In the genomic region with DNA sequence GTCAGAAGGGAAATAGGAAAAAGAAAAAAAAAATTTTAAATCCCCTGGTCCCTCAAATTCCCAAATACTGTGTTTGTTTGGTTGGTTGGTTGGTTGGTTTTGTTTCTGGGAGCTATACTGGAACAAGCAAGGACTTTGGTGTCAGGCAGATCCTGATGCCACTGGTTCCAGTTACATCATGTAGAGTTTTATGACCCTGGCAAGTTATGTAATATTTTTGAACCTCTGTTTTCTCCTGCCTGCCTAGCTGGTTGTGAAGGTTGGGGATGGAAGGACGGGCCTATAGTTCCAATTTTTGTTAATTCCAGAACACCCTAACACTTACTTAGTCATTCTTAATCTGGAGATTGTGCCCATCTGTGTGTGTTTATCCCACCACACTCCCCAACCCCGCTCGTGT, we compare ENCODE assay signal across 9 mouse cellular contexts. TPM values are rescaled to one million over a fixed set of nuclear protein-coding genes. Genes with fewer than 3 reads are reported as not detected.
DNase-seq lines count a peak whose midpoint lies in the region; ATAC-seq and TF ChIP-seq lines count a peak whose summit lies in the region.
"Had no signal": no experiment of that assay in that cellular context is flagged by ENCODE, and none has a peak within 500 bp of the region (broad histone marks: within the 10 kb centered on the region; RNA-seq: fewer than 3 reads in every experiment).

No protein-coding gene starts in this region.

- no peaks in the 10 kb centered on the region for H3K27me3 ChIP-seq in embryonic facial prominence, embryonic 13.5 days
- no peaks in the 10 kb centered on the region for H3K27me3 ChIP-seq in kidney, postnatal 0 days (ENCODE audit: insufficient read depth, low read length)

- peak overlapping the region; percentile 72 for H3K4me2 ChIP-seq in embryonic facial prominence, embryonic 13.5 days
- H3K4me2 ChIP-seq in kidney, postnatal 0 days (ENCODE audit: low read length) = no peak overlapping the region

- TF ChIP-seq CTCF in gastrocnemius, adult 2 months (IDR thresholded peaks at IDR 0.05) = no peak
- TF ChIP-seq CTCF in kidney, postnatal 0 days (IDR thresholded peaks at IDR 0.05; ENCODE audit: low read depth) = no peak

- no peaks in the 10 kb centered on the region for H3K9me3 ChIP-seq in embryonic facial prominence, embryonic 13.5 days
- no peaks in the 10 kb centered on the region for H3K9me3 ChIP-seq in kidney, postnatal 0 days (replicated peaks; ENCODE audit: low read length)

- ATAC-seq in embryonic facial prominence, embryonic 13.5 days (ENCODE audit: insufficient number of reproducible peaks, insufficient read depth, low FRiP score, low TSS enrichment, low read depth) = no peak
- ATAC-seq in kidney, postnatal 0 days (replicated peaks; ENCODE audit: low FRiP score, low read depth) = no peak

- peak overlapping the region; percentile 99 for H3K27ac ChIP-seq in gastrocnemius, adult 2 months
- no peak overlapping the region for H3K27ac ChIP-seq in embryonic facial prominence, embryonic 13.5 days
- no peak overlapping the region for H3K27ac ChIP-seq in kidney, postnatal 0 days
- H3K27ac ChIP-seq: liver, embryonic 14.5 days had no signal

- no peak overlapping the region for H3K9ac ChIP-seq in embryonic facial prominence, embryonic 13.5 days
- H3K9ac ChIP-seq in kidney, postnatal 0 days (ENCODE audit: low read depth, low read length) = no peak overlapping the region
- H3K9ac ChIP-seq: liver, embryonic 14.5 days had no signal

- H3K4me3 ChIP-seq in gastrocnemius, adult 2 months = peak overlapping the region; percentile 100
- H3K4me3 ChIP-seq in embryonic facial prominence, embryonic 13.5 days = peak overlapping the region; percentile 97; the same call in 1 of the 2 replicates
- H3K4me3 ChIP-seq in kidney, postnatal 0 days (replicated peaks; ENCODE audit: low read depth, low read length) = no peak overlapping the region

- no peaks in the 10 kb centered on the region for H3K36me3 ChIP-seq in embryonic facial prominence, embryonic 13.5 days
- H3K36me3 ChIP-seq in kidney, postnatal 0 days (ENCODE audit: insufficient read depth, low read length) = no peaks in the 10 kb centered on the region

- no peak for DNase-seq in gastrocnemius, adult 2 months
- DNase-seq in gastrocnemius, postnatal 25 days = no peak
- DNase-seq in 3134 (ENCODE audit: extremely low read depth, insufficient read length, low spot score) = peak; percentile 16
- DNase-seq in kidney, postnatal 0 days (ENCODE audit: low spot score) = peak; percentile 12
- no peak for DNase-seq in urinary bladder, adult 2 months (ENCODE audit: low spot score)
- no peak for DNase-seq in adrenal gland, postnatal 4 days (ENCODE audit: low spot score in 2 of 2)
- DNase-seq in urinary bladder, postnatal 4 days (ENCODE audit: low spot score in 2 of 2) = no peak

- H3K4me1 ChIP-seq in embryonic facial prominence, embryonic 13.5 days = no peaks in the 10 kb centered on the region
- no peaks in the 10 kb centered on the region for H3K4me1 ChIP-seq in kidney, postnatal 0 days (replicated peaks; ENCODE audit: insufficient read depth, low read length)

- WGBS in embryonic facial prominence, embryonic 13.5 days = 56% methylated on average over 3 of the region's 3 CpGs
- 68% methylated on average over 3 of the region's 3 CpGs for WGBS in kidney, postnatal 0 days

- intact Hi-C loops in gastrocnemius, adult 2 months (cut with DNase I) = no loop called here

RNA-seq across cellular contexts. Expression of gene Zfyve9, which starts 1.0 kb away (rescaled TPM):
- total RNA-seq in gastrocnemius, adult 2 months (2021) = 10 to 100 TPM; 50.1 to 60.8 TPM
- 10 to 100 TPM; 35.0 to 43.7 TPM for total RNA-seq in gastrocnemius, postnatal 25 days (2021)
- 6.6 and 7.2 TPM in 2 replicates for polyA plus RNA-seq in embryonic facial prominence, embryonic 13.5 days (2015; fragmentation: Nextera tagmentation; extraction: Ambion mirVana)
- 3.8 and 4.2 TPM in 2 replicates for polyA plus RNA-seq in kidney, postnatal 0 days (2015; fragmentation: Nextera tagmentation; extraction: Ambion mirVana)
- polyA plus RNA-seq in urinary bladder, adult 2 months (2012; rRNA removed) = 5.0 and 7.6 TPM in 2 replicates
- 10 to 100 TPM; 27.1 to 27.8 TPM for total RNA-seq in adrenal gland, postnatal 4 days (2021)

RNA-seq across cellular contexts. Expression of gene Btf3l4, which starts 51.8 kb away (rescaled TPM):
- 10 to 100 TPM; 40.4 to 41.1 TPM for total RNA-seq in gastrocnemius, adult 2 months (2021)
- total RNA-seq in gastrocnemius, postnatal 25 days (2021) = 10 to 100 TPM; 39.4 to 44.8 TPM
- 180 and 199 TPM in 2 replicates for polyA plus RNA-seq in embryonic facial prominence, embryonic 13.5 days (2015; fragmentation: Nextera tagmentation; extraction: Ambion mirVana)
- polyA plus RNA-seq in kidney, postnatal 0 days (2015; fragmentation: Nextera tagmentation; extraction: Ambion mirVana) = 169 and 174 TPM in 2 replicates
- 80.4 and 89.7 TPM in 2 replicates for polyA plus RNA-seq in urinary bladder, adult 2 months (2012; rRNA removed)
- 100 to 1,000 TPM; 144 to 146 TPM for total RNA-seq in adrenal gland, postnatal 4 days (2021)

RNA-seq across cellular contexts. Expression of gene Txndc12, which starts 52.8 kb away (rescaled TPM):
- total RNA-seq in gastrocnemius, adult 2 months (2021) = 10 to 100 TPM; 10.7 to 11.9 TPM
- total RNA-seq in gastrocnemius, postnatal 25 days (2021) = 10 to 100 TPM; 12.0 to 15.1 TPM
- polyA plus RNA-seq in embryonic facial prominence, embryonic 13.5 days (2015; fragmentation: Nextera tagmentation; extraction: Ambion mirVana) = 109 and 111 TPM in 2 replicates
- 94.0 and 98.3 TPM in 2 replicates for polyA plus RNA-seq in kidney, postnatal 0 days (2015; fragmentation: Nextera tagmentation; extraction: Ambion mirVana)
- 41.7 and 46.7 TPM in 2 replicates for polyA plus RNA-seq in urinary bladder, adult 2 months (2012; rRNA removed)
- total RNA-seq in adrenal gland, postnatal 4 days (2021) = 10 to 100 TPM; 81.4 to 82.4 TPM

Comparison
In these comparisons a context has a peak if more than half of its experiments do, and no peak if none do; other contexts are left out.
1. DNase-seq: peak in 3134 (single experiment) and kidney, postnatal 0 days (single experiment); none in gastrocnemius, adult 2 months (single experiment), gastrocnemius, postnatal 25 days (single experiment), urinary bladder, adult 2 months (single experiment), adrenal gland, postnatal 4 days (0 of 2) and urinary bladder, postnatal 4 days (0 of 2).
2. RNA of gene Txndc12, which starts 52.8 kb away (total RNA-seq): 81.4 to 82.4 TPM in adrenal gland, postnatal 4 days; 12.0 to 15.1 TPM in gastrocnemius, postnatal 25 days and 10.7 to 11.9 TPM in gastrocnemius, adult 2 months; every median in the first group is over 4 times any median in the second.